Mouse (Mus musculus) retina, embryonic 14.5 days (tissue): ENCODE results near the gene Cyb561.
A peak's percentile ranks its signal among the peaks of the same experiment; 100 is the strongest.

Experiments
- DNase-seq: peaks from one replicate; pipeline ENCODE4 v3.0.0-alpha.2; 2015; ENCODE audit warnings: low spot score

Gene Cyb561

GRCm38 (mm10) chr11:105921275-105921674, 31.9 kb downstream of the Cyb561 start:
- no peak for DNase-seq

GRCm38 (mm10) chr11:105920836-105921235, 32.3 kb downstream of the Cyb561 start:
- no peak for DNase-seq

GRCm38 (mm10) chr11:105920098-105920785, 32.9 kb downstream of the Cyb561 start:
- no peak for DNase-seq

- DNase-seq, result no peak
These were observed 39.6 kb downstream of the Cyb561 start for GRCm38 (mm10) chr11:105913580-105913979.

GRCm38 (mm10) chr11:105911592-105912375, 41.4 kb downstream of the Cyb561 start:
- peak; percentile 93 for DNase-seq

- DNase-seq, result no peak
These were observed 42.0 kb downstream of the Cyb561 start for GRCm38 (mm10) chr11:105911149-105911548.

- no peak for DNase-seq
These were observed 43.5 kb downstream of the Cyb561 start for GRCm38 (mm10) chr11:105909617-105910016.

GRCm38 (mm10) chr11:105908926-105909325, 44.2 kb downstream of the Cyb561 start:
- DNase-seq, result no peak

GRCm38 (mm10) chr11:105907381-105907780, 45.8 kb downstream of the Cyb561 start:
- no peak for DNase-seq

GRCm38 (mm10) chr11:105905529-105906213, 47.5 kb downstream of the Cyb561 start:
- DNase-seq, result no peak

GRCm38 (mm10) chr11:105902956-105903355, 50.2 kb downstream of the Cyb561 start:
- no peak for DNase-seq

GRCm38 (mm10) chr11:105901501-105901900, 51.6 kb downstream of the Cyb561 start:
- DNase-seq, result no peak

- DNase-seq, result no peak
These were observed 54.0 kb downstream of the Cyb561 start for GRCm38 (mm10) chr11:105899151-105899550.

- no peak for DNase-seq
These were observed 65.9 kb downstream of the Cyb561 start for GRCm38 (mm10) chr11:105887281-105887680.

- no peak for DNase-seq
These were observed 67.6 kb downstream of the Cyb561 start for GRCm38 (mm10) chr11:105885558-105885957.
